Mouse (Mus musculus): Measurements from ENCODE around the gene Sdk1.

Sdk1 gene

GRCm38 (mm10) chr5:141240841-141241543 lies at the start of gene Sdk1:
Sdk1 (plus strand) TSS chr5:141241490.
- DNase-seq (ENCODE audit: low read depth, low spot score), result peak; percentile 96

GRCm38 (mm10) chr5:141197278-141197677 lies 44.0 kb upstream of the Sdk1 start:
- no peak for DNase-seq (ENCODE audit: low read depth, low spot score)

GRCm38 (mm10) chr5:141202276-141203065 lies 38.8 kb upstream of the Sdk1 start:
- no peak for DNase-seq (ENCODE audit: low read depth, low spot score)

GRCm38 (mm10) chr5:141207061-141207460 lies 34.2 kb upstream of the Sdk1 start:
- no peak for DNase-seq (ENCODE audit: low read depth, low spot score)

- DNase-seq (ENCODE audit: low read depth, low spot score), result no peak
These were observed 16.0 kb upstream of the Sdk1 start for GRCm38 (mm10) chr5:141225243-141225642.

- no peak for DNase-seq (ENCODE audit: low read depth, low spot score)
These were observed 7.0 kb upstream of the Sdk1 start for GRCm38 (mm10) chr5:141234326-141234725.

GRCm38 (mm10) chr5:141239401-141239800 lies 1.9 kb upstream of the Sdk1 start:
- no peak for DNase-seq (ENCODE audit: low read depth, low spot score)

- peak; percentile 32 for DNase-seq (ENCODE audit: low read depth, low spot score)
These were observed 849 bp upstream of the Sdk1 start for GRCm38 (mm10) chr5:141240441-141240840.

GRCm38 (mm10) chr5:141241645-141242284 lies 475 bp downstream of the Sdk1 start:
- DNase-seq (ENCODE audit: low read depth, low spot score), result no peak

- no peak for DNase-seq (ENCODE audit: low read depth, low spot score)
These were observed 2.1 kb downstream of the Sdk1 start for GRCm38 (mm10) chr5:141243253-141243965.

- no peak for DNase-seq (ENCODE audit: low read depth, low spot score)
These were observed 23.0 kb downstream of the Sdk1 start for GRCm38 (mm10) chr5:141264253-141264652.

- no peak for DNase-seq (ENCODE audit: low read depth, low spot score)
These were observed 35.8 kb downstream of the Sdk1 start for GRCm38 (mm10) chr5:141277112-141277511.

- no peak for DNase-seq (ENCODE audit: low read depth, low spot score)
These were observed 40.5 kb downstream of the Sdk1 start for GRCm38 (mm10) chr5:141281751-141282150.

- no peak for DNase-seq (ENCODE audit: low read depth, low spot score)
These were observed 48.3 kb downstream of the Sdk1 start for GRCm38 (mm10) chr5:141289611-141290010.

GRCm38 (mm10) chr5:141295240-141295639 lies 54.0 kb downstream of the Sdk1 start:
- DNase-seq (ENCODE audit: low read depth, low spot score), result no peak

GRCm38 (mm10) chr5:141302287-141302694 lies 61.0 kb downstream of the Sdk1 start:
- no peak for DNase-seq (ENCODE audit: low read depth, low spot score)

GRCm38 (mm10) chr5:141303746-141304145 lies 62.5 kb downstream of the Sdk1 start:
- DNase-seq (ENCODE audit: low read depth, low spot score), result no peak

- DNase-seq (ENCODE audit: low read depth, low spot score), result no peak
These were observed 63.4 kb downstream of the Sdk1 start for GRCm38 (mm10) chr5:141304706-141305105.

- DNase-seq (ENCODE audit: low read depth, low spot score), result no peak
These were observed 69.4 kb downstream of the Sdk1 start for GRCm38 (mm10) chr5:141310641-141311040.

- DNase-seq (ENCODE audit: low read depth, low spot score), result no peak
These were observed 70.5 kb downstream of the Sdk1 start for GRCm38 (mm10) chr5:141311801-141312200.

GRCm38 (mm10) chr5:141312305-141312704 lies 71.0 kb downstream of the Sdk1 start:
- no peak for DNase-seq (ENCODE audit: low read depth, low spot score)

GRCm38 (mm10) chr5:141317095-141317494 lies 75.8 kb downstream of the Sdk1 start:
- no peak for DNase-seq (ENCODE audit: low read depth, low spot score)
